Mouse (Mus musculus): ENCODE measurements around the gene Eml5. TPM values are rescaled to one million over a fixed set of nuclear protein-coding genes. Genes with fewer than 3 reads are reported as not detected.

The Eml5 gene
- total RNA-seq, 1 experiment, result 20.5 TPM

DNA sequence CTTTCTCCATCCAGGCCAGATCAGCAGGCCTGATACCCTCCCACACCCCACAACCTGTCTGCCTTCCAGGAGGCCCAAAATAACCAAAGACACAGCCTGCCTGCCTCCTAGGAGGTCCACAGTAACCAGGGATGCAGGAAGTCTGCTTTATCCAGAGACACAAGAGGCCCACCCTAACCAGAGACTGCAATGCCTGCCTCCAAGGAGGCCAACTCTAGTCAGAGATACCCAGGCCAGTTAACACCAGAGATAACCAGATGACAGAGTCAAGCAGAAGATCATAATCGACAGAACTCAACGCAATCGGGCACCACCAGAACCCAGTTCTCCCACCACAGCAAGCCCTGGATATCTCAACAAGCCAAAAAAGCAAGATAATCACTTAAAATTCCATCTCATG is 56.5 kb downstream of the Eml5 start:
- in situ Hi-C loops (cut with MboI; ENCODE audit: low sequenced_read_pairs in 2 of 2, unreplicated experiment in 2 of 2), result no loop called here
- no peaks in the 10 kb centered on the region for H3K4me1 ChIP-seq (ENCODE audit: control insufficient read depth in 2 of 2, insufficient read depth in 2 of 2, low read length in 2 of 2, poor library complexity in 1 of 2)
- H3K4me3 ChIP-seq (ENCODE audit: insufficient read depth in 1 of 2, low read depth in 1 of 2, low read length in 2 of 2, poor library complexity in 1 of 2, severe bottlenecking in 1 of 2), result no peak overlapping the region
- H3K9me3 ChIP-seq (ENCODE audit: control insufficient read depth, insufficient read depth, low read depth, low read length), result no peaks in the 10 kb centered on the region
- TF ChIP-seq ZNF384 (IDR thresholded peaks at IDR 0.05; ENCODE audit: low read depth, low read length), result no peak
- TF ChIP-seq HCFC1 (IDR thresholded peaks at IDR 0.05; ENCODE audit: borderline replicate concordance, insufficient read depth, low read length), result no peak
- H3K36me3 ChIP-seq (ENCODE audit: control insufficient read depth, insufficient read depth, low read length, poor library complexity, severe bottlenecking), result no peaks in the 10 kb centered on the region; the same call in 1 of the 2 replicates
- H3K27ac ChIP-seq (ENCODE audit: insufficient read depth, low read depth, low read length, poor library complexity, severe bottlenecking), result no peak overlapping the region
- H3K9ac ChIP-seq (ENCODE audit: insufficient read depth, low read depth, low read length, poor library complexity, severe bottlenecking), result no peak overlapping the region
- DNase-seq (ENCODE audit: low read depth, low spot score), result no peak

DNA sequence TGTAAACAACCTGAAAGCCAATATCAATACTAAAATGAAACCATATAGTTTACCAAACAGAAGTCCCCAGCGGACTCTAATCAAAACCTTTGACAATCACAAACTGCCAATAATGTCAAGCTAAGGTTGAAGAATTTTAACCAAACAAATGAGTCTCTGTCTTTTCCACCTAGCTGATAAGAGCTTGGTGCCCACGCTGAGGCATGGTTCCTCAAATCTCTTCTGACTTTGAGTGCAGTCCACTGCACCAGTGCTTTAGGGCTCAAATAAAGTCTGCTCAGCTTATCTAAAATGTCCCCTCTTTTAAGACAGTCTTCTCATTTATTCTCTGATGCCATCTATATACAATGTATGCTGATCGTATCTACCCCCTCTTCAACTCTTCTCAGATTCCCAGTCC is 61.1 kb downstream of the Eml5 start:
- H3K9me3 ChIP-seq (ENCODE audit: control insufficient read depth, insufficient read depth, low read depth, low read length), result no peaks in the 10 kb centered on the region
- in situ Hi-C loops (cut with MboI; ENCODE audit: low sequenced_read_pairs in 2 of 2, unreplicated experiment in 2 of 2), result no loop called here
- TF ChIP-seq MAFK (IDR thresholded peaks at IDR 0.05; ENCODE audit: insufficient read depth, low read depth, low read length) (no peak), HCFC1 (IDR thresholded peaks at IDR 0.05; ENCODE audit: borderline replicate concordance, insufficient read depth, low read length) (no peak), ZNF384 (IDR thresholded peaks at IDR 0.05; ENCODE audit: low read depth, low read length) (no peak), ZC3H11A (IDR thresholded peaks at IDR 0.05; ENCODE audit: borderline replicate concordance, low read depth, low read length) (no peak), CHD2 (IDR thresholded peaks at IDR 0.05; ENCODE audit: low read depth, low read length) (no peak)
- no peak for DNase-seq (ENCODE audit: low read depth, low spot score)
- H3K27ac ChIP-seq (ENCODE audit: insufficient read depth, low read depth, low read length, poor library complexity, severe bottlenecking), result no peak overlapping the region
- H3K4me3 ChIP-seq (ENCODE audit: insufficient read depth in 1 of 2, low read depth in 1 of 2, low read length in 2 of 2, poor library complexity in 1 of 2, severe bottlenecking in 1 of 2), result no peak overlapping the region
- H3K36me3 ChIP-seq (ENCODE audit: control insufficient read depth, insufficient read depth, low read length, poor library complexity, severe bottlenecking), result no peaks in the 10 kb centered on the region; the same call in 1 of the 2 replicates
- no peak overlapping the region for H3K9ac ChIP-seq (ENCODE audit: insufficient read depth, low read depth, low read length, poor library complexity, severe bottlenecking)
- H3K4me1 ChIP-seq (ENCODE audit: control insufficient read depth in 2 of 2, insufficient read depth in 2 of 2, low read length in 2 of 2, poor library complexity in 1 of 2), result no peaks in the 10 kb centered on the region

DNA sequence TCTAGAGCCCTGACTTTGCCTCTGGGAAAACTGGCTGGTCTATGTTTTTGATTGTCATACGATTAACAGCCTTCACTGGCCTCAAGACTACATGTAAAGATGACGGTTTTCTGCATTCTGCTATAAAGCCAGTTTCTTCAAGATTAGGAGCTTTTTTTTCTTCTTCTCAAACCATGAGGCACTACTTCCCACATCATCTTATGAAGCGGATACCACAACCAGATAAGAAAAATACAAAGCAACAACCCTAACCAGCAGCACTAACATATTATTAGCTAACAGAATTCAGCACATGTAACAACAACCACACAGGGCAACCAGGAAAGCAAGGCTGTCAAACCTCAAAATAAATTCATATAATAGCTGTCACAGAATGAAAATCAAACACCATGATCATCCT is 63.3 kb downstream of the Eml5 start:
- Histone ChIP-seq H3K36me3 (ENCODE audit: control insufficient read depth, insufficient read depth, low read length, poor library complexity, severe bottlenecking) (no peaks in the 10 kb centered on the region; the same call in 1 of the 2 replicates), H3K9ac (ENCODE audit: insufficient read depth, low read depth, low read length, poor library complexity, severe bottlenecking) (no peak overlapping the region), H3K27ac (ENCODE audit: insufficient read depth, low read depth, low read length, poor library complexity, severe bottlenecking) (no peak overlapping the region), H3K4me1 (ENCODE audit: control insufficient read depth in 2 of 2, insufficient read depth in 2 of 2, low read length in 2 of 2, poor library complexity in 1 of 2) (no peaks in the 10 kb centered on the region), H3K9me3 (ENCODE audit: control insufficient read depth, insufficient read depth, low read depth, low read length) (no peaks in the 10 kb centered on the region), H3K4me3 (ENCODE audit: insufficient read depth in 1 of 2, low read depth in 1 of 2, low read length in 2 of 2, poor library complexity in 1 of 2, severe bottlenecking in 1 of 2) (no peak overlapping the region)
- in situ Hi-C loops (cut with MboI; ENCODE audit: low sequenced_read_pairs in 2 of 2, unreplicated experiment in 2 of 2), result no loop called here
- no peak for DNase-seq (ENCODE audit: low read depth, low spot score)
- TF ChIP-seq ZNF384 (IDR thresholded peaks at IDR 0.05; ENCODE audit: low read depth, low read length), result no peak
- no peak for TF ChIP-seq MAFK (IDR thresholded peaks at IDR 0.05; ENCODE audit: insufficient read depth, low read depth, low read length)
- no peak for TF ChIP-seq HCFC1 (IDR thresholded peaks at IDR 0.05; ENCODE audit: borderline replicate concordance, insufficient read depth, low read length)
- no peak for TF ChIP-seq CHD2 (IDR thresholded peaks at IDR 0.05; ENCODE audit: low read depth, low read length)
- no peak for TF ChIP-seq ZC3H11A (IDR thresholded peaks at IDR 0.05; ENCODE audit: borderline replicate concordance, low read depth, low read length)

DNA sequence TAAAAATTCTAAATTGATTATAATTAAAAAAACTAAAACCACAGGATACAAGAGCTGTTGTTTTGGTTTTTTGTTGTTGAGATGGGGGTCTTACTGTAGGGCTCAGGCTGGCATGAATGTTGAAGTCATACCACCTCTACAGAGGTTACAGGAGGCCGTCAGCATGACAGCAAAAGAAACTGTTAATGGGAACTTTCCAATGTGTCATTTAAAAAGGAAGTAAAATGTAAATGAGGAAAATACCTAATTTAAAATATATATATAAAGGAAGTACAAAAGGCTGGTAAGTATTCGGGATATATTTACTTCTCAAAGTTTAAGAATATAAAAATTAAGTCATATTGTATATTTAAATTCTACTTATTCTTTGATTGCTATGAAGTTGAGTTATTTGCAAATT is 65.8 kb downstream of the Eml5 start:
- H3K4me1 ChIP-seq (ENCODE audit: control insufficient read depth in 2 of 2, insufficient read depth in 2 of 2, low read length in 2 of 2, poor library complexity in 1 of 2), result no peaks in the 10 kb centered on the region
- H3K4me3 ChIP-seq (ENCODE audit: insufficient read depth in 1 of 2, low read depth in 1 of 2, low read length in 2 of 2, poor library complexity in 1 of 2, severe bottlenecking in 1 of 2), result no peak overlapping the region
- DNase-seq (ENCODE audit: low read depth, low spot score), result no peak
- no peak for TF ChIP-seq ZC3H11A (IDR thresholded peaks at IDR 0.05; ENCODE audit: borderline replicate concordance, low read depth, low read length)
- H3K27ac ChIP-seq (ENCODE audit: insufficient read depth, low read depth, low read length, poor library complexity, severe bottlenecking), result no peak overlapping the region
- in situ Hi-C loops (cut with MboI; ENCODE audit: low sequenced_read_pairs in 2 of 2, unreplicated experiment in 2 of 2), result no loop called here
- no peak overlapping the region for H3K9ac ChIP-seq (ENCODE audit: insufficient read depth, low read depth, low read length, poor library complexity, severe bottlenecking)
- no peaks in the 10 kb centered on the region for H3K9me3 ChIP-seq (ENCODE audit: control insufficient read depth, insufficient read depth, low read depth, low read length)
- peaks cover 3% of the 10 kb centered on the region; the same call in 1 of the 2 replicates for H3K36me3 ChIP-seq (ENCODE audit: control insufficient read depth, insufficient read depth, low read length, poor library complexity, severe bottlenecking)

DNA sequence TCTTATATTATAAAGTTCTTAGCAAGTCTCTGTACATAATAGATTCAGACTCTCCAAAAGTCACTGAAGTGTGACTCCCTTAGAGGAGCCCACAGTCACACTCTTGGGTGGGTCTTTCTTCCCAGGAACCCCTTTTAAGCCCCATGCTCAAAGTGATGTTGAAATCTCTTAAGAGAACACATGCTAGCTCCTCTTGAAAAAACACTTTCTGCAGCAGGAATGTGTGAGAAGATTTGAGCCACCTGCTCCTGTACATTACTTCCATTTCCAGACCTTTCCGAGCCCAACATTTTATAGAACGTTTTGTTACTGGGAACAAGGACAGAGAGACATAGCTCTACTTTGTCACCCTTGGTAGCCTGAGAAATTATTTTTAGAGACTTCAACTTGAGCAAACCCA is 66.4 kb downstream of the Eml5 start:
- peaks cover 3% of the 10 kb centered on the region; the same call in 1 of the 2 replicates for H3K36me3 ChIP-seq (ENCODE audit: control insufficient read depth, insufficient read depth, low read length, poor library complexity, severe bottlenecking)
- H3K9me3 ChIP-seq (ENCODE audit: control insufficient read depth, insufficient read depth, low read depth, low read length), result no peaks in the 10 kb centered on the region

More for the DNA sequence above, 66.4 kb downstream of the Eml5 start:
- DNase-seq (ENCODE audit: low read depth, low spot score), result no peak
- no peak for TF ChIP-seq MAFK (IDR thresholded peaks at IDR 0.05; ENCODE audit: insufficient read depth, low read depth, low read length)
- no peak for TF ChIP-seq CHD2 (IDR thresholded peaks at IDR 0.05; ENCODE audit: low read depth, low read length)
- no peak for TF ChIP-seq HCFC1 (IDR thresholded peaks at IDR 0.05; ENCODE audit: borderline replicate concordance, insufficient read depth, low read length)
- TF ChIP-seq ZNF384 (IDR thresholded peaks at IDR 0.05; ENCODE audit: low read depth, low read length), result no peak
- TF ChIP-seq ZC3H11A (IDR thresholded peaks at IDR 0.05; ENCODE audit: borderline replicate concordance, low read depth, low read length), result no peak
- Histone ChIP-seq H3K4me1 (ENCODE audit: control insufficient read depth in 2 of 2, insufficient read depth in 2 of 2, low read length in 2 of 2, poor library complexity in 1 of 2) (no peaks in the 10 kb centered on the region), H3K9ac (ENCODE audit: insufficient read depth, low read depth, low read length, poor library complexity, severe bottlenecking) (no peak overlapping the region), H3K27ac (ENCODE audit: insufficient read depth, low read depth, low read length, poor library complexity, severe bottlenecking) (no peak overlapping the region), H3K4me3 (ENCODE audit: insufficient read depth in 1 of 2, low read depth in 1 of 2, low read length in 2 of 2, poor library complexity in 1 of 2, severe bottlenecking in 1 of 2) (no peak overlapping the region)
- in situ Hi-C loops (cut with MboI; ENCODE audit: low sequenced_read_pairs in 2 of 2, unreplicated experiment in 2 of 2), result no loop called here

Data from ES-E14 (cell line).